In genomic region chr8:108909455-108909854, GRCm38 (mm10) we compare ENCODE assay signal across 16 mouse cellular contexts.
DNase-seq lines count a peak whose midpoint lies in the region; ATAC-seq lines count a peak whose summit lies in the region.
"Had no signal": no experiment of that assay in that cellular context is flagged by ENCODE, and none has a peak within 500 bp of the region (broad histone marks: within the 10 kb centered on the region; RNA-seq: fewer than 3 reads in every experiment).

No protein-coding gene starts in this region.

- H3K4me1 ChIP-seq in embryonic facial prominence, embryonic 12.5 days: peaks cover 27% of the 10 kb centered on the region
- peaks cover 56% of the 10 kb centered on the region for H3K4me1 ChIP-seq in embryonic facial prominence, embryonic 10.5 days
- peaks cover 40% of the 10 kb centered on the region for H3K4me1 ChIP-seq in forebrain, embryonic 15.5 days
- peaks cover 8% of the 10 kb centered on the region for H3K4me1 ChIP-seq in hindbrain, embryonic 16.5 days (ENCODE audit: control insufficient read depth, insufficient read depth, low read depth, low read length)
- peaks cover 55% of the 10 kb centered on the region for H3K4me1 ChIP-seq in midbrain, embryonic 16.5 days (ENCODE audit: control insufficient read depth, insufficient read depth, low read length)

- H3K27me3 ChIP-seq in embryonic facial prominence, embryonic 12.5 days: no peaks in the 10 kb centered on the region
- H3K27me3 ChIP-seq in embryonic facial prominence, embryonic 10.5 days (replicated peaks; ENCODE audit: low read depth, poor library complexity, severe bottlenecking): no peaks in the 10 kb centered on the region; the same call in 1 of the 2 replicates
- no peaks in the 10 kb centered on the region for H3K27me3 ChIP-seq in forebrain, embryonic 15.5 days
- H3K27me3 ChIP-seq in hindbrain, embryonic 16.5 days (replicated peaks; ENCODE audit: control insufficient read depth, insufficient read depth, low read length): no peaks in the 10 kb centered on the region
- no peaks in the 10 kb centered on the region for H3K27me3 ChIP-seq in midbrain, embryonic 16.5 days (ENCODE audit: control insufficient read depth, insufficient read depth, low read depth, low read length)
- H3K27me3 ChIP-seq: CH12.LX; limb, embryonic 12.5 days; liver, embryonic 15.5 days; stomach, embryonic 15.5 days had no signal

- H3K27ac ChIP-seq in embryonic facial prominence, embryonic 12.5 days: peak overlapping the region; percentile 23; the same call in 1 of the 2 replicates
- no peak overlapping the region for H3K27ac ChIP-seq in embryonic facial prominence, embryonic 10.5 days (replicated peaks)
- H3K27ac ChIP-seq in forebrain, embryonic 15.5 days (replicated peaks): peak overlapping the region; percentile 84
- H3K27ac ChIP-seq in hindbrain, embryonic 16.5 days (ENCODE audit: low read depth, low read length): no peak overlapping the region
- H3K27ac ChIP-seq in midbrain, embryonic 16.5 days (ENCODE audit: low read length): peak overlapping the region; percentile 89
- H3K27ac ChIP-seq: left cerebral cortex, adult 2 months; limb, embryonic 12.5 days; liver, embryonic 15.5 days; stomach, embryonic 15.5 days had no signal

- no peak for ATAC-seq in embryonic facial prominence, embryonic 12.5 days (ENCODE audit: insufficient number of reproducible peaks, insufficient read depth, low FRiP score, low TSS enrichment)
- peak; percentile 34 for ATAC-seq in forebrain, embryonic 15.5 days (replicated peaks)
- peak; percentile 31; the same call in 1 of the 2 replicates for ATAC-seq in hindbrain, embryonic 16.5 days
- ATAC-seq in midbrain, embryonic 16.5 days: no peak

- no peak overlapping the region for H3K4me3 ChIP-seq in embryonic facial prominence, embryonic 12.5 days
- H3K4me3 ChIP-seq in embryonic facial prominence, embryonic 10.5 days: no peak overlapping the region
- no peak overlapping the region for H3K4me3 ChIP-seq in forebrain, embryonic 15.5 days
- no peak overlapping the region for H3K4me3 ChIP-seq in hindbrain, embryonic 16.5 days (ENCODE audit: low read length)
- H3K4me3 ChIP-seq in midbrain, embryonic 16.5 days (ENCODE audit: low read depth, low read length): no peak overlapping the region
- H3K4me3 ChIP-seq: left cerebral cortex, adult 2 months; limb, embryonic 12.5 days; liver, embryonic 15.5 days; stomach, embryonic 15.5 days had no signal

- H3K9ac ChIP-seq in embryonic facial prominence, embryonic 12.5 days: no peak overlapping the region
- no peak overlapping the region for H3K9ac ChIP-seq in forebrain, embryonic 15.5 days (replicated peaks)
- H3K9ac ChIP-seq in hindbrain, embryonic 16.5 days (ENCODE audit: low read depth, low read length): no peak overlapping the region
- no peak overlapping the region; the same call in 1 of the 2 replicates for H3K9ac ChIP-seq in midbrain, embryonic 16.5 days (ENCODE audit: low read depth, low read length)
- H3K9ac ChIP-seq: limb, embryonic 12.5 days; liver, embryonic 15.5 days; stomach, embryonic 15.5 days had no signal

- no peaks in the 10 kb centered on the region for H3K9me3 ChIP-seq in embryonic facial prominence, embryonic 12.5 days
- H3K9me3 ChIP-seq in embryonic facial prominence, embryonic 10.5 days: no peaks in the 10 kb centered on the region
- no peaks in the 10 kb centered on the region for H3K9me3 ChIP-seq in forebrain, embryonic 15.5 days
- no peaks in the 10 kb centered on the region for H3K9me3 ChIP-seq in hindbrain, embryonic 16.5 days (ENCODE audit: control insufficient read depth, low read length)
- H3K9me3 ChIP-seq in midbrain, embryonic 16.5 days (replicated peaks; ENCODE audit: control insufficient read depth, low read length, poor library complexity, severe bottlenecking): no peaks in the 10 kb centered on the region
- H3K9me3 ChIP-seq: limb, embryonic 12.5 days; liver, embryonic 15.5 days; stomach, embryonic 15.5 days had no signal

- H3K36me3 ChIP-seq in embryonic facial prominence, embryonic 12.5 days: no peaks in the 10 kb centered on the region
- H3K36me3 ChIP-seq in embryonic facial prominence, embryonic 10.5 days (replicated peaks): peaks cover 16% of the 10 kb centered on the region
- H3K36me3 ChIP-seq in forebrain, embryonic 15.5 days: no peaks in the 10 kb centered on the region
- no peaks in the 10 kb centered on the region for H3K36me3 ChIP-seq in hindbrain, embryonic 16.5 days (ENCODE audit: control insufficient read depth, insufficient read depth, low read length)
- no peaks in the 10 kb centered on the region for H3K36me3 ChIP-seq in midbrain, embryonic 16.5 days (ENCODE audit: control insufficient read depth, insufficient read depth, low read length)
- H3K36me3 ChIP-seq: liver, embryonic 15.5 days had no signal

- no peak overlapping the region for H3K4me2 ChIP-seq in embryonic facial prominence, embryonic 12.5 days (replicated peaks)
- no peak overlapping the region for H3K4me2 ChIP-seq in forebrain, embryonic 15.5 days (replicated peaks)
- H3K4me2 ChIP-seq in hindbrain, embryonic 16.5 days (ENCODE audit: low read length): no peak overlapping the region
- no peak overlapping the region for H3K4me2 ChIP-seq in midbrain, embryonic 16.5 days (ENCODE audit: low read length)
- H3K4me2 ChIP-seq: limb, embryonic 12.5 days; liver, embryonic 15.5 days; stomach, embryonic 15.5 days had no signal

- 81% methylated on average over 2 of the region's 2 CpGs for WGBS in embryonic facial prominence, embryonic 12.5 days
- WGBS in embryonic facial prominence, embryonic 10.5 days: 88% methylated on average over 2 of the region's 2 CpGs
- 52% methylated on average over 2 of the region's 2 CpGs for WGBS in forebrain, embryonic 15.5 days
- 37% methylated on average over 2 of the region's 2 CpGs for WGBS in hindbrain, embryonic 16.5 days
- WGBS in midbrain, embryonic 16.5 days: 53% methylated on average over 2 of the region's 2 CpGs

- no peak for DNase-seq in embryonic facial prominence, embryonic 10.5 days (ENCODE audit: low spot score)
- DNase-seq in kidney, postnatal 10 days: no peak
- no peak for DNase-seq in retina, embryonic 14.5 days (ENCODE audit: low spot score)
- no peak for DNase-seq in spleen, postnatal 36 days (ENCODE audit: low spot score in 2 of 2)
- DNase-seq: kidney, adult 18-20 months; lung, postnatal 14 days; right cerebral cortex, adult 18-20 months had no signal

Comparison
In these comparisons a context has a peak if more than half of its experiments do, and no peak if none do; other contexts are left out.
1. H3K27ac ChIP-seq: peak in embryonic facial prominence, embryonic 12.5 days (single experiment), forebrain, embryonic 15.5 days (single experiment) and midbrain, embryonic 16.5 days (single experiment); none in embryonic facial prominence, embryonic 10.5 days (single experiment) and hindbrain, embryonic 16.5 days (single experiment).
2. ATAC-seq: peak in forebrain, embryonic 15.5 days (single experiment) and hindbrain, embryonic 16.5 days (single experiment); none in embryonic facial prominence, embryonic 12.5 days (single experiment) and midbrain, embryonic 16.5 days (single experiment).